Mouse (Mus musculus) MEL (cell line): ENCODE measurements at regions not wholly inside any gene's neighbourhood (a gene's known extent, or its start where the extent isn't known, plus 50 kb on each side); places are given as distances from the start of the nearest gene placed in this dataset.

Source experiments
- DNase-seq: peaks from one replicate; pipeline ENCODE4 v3.0.0; 2011; ENCODE audit warnings: low read depth, low spot score
- H3K27ac ChIP-seq: 2 replicates; pipeline ENCODE4 v1.5.1; 2012; ENCODE audit warnings: low read depth, mild to moderate bottlenecking, control low read depth, low read length, moderate library complexity; ENCODE audit not compliant: control insufficient read depth
- H3K27me3 ChIP-seq, 2 experiments: fragments of 150-350 bp in 1 of 2; sonication (generic) in 1 of 2; 2 replicates each; pipeline ENCODE4 v1.6.1; 2012; ENCODE audit warnings: low read length in 2 of 2, mild to moderate bottlenecking in 2 of 2, improper control_type of control experiment in 1 of 2, moderate library complexity in 1 of 2; ENCODE audit not compliant: insufficient read depth in 2 of 2, control insufficient read depth in 1 of 2
- H3K36me3 ChIP-seq, 2 experiments: 2 replicates each; pipeline ENCODE4 v1.6.1; 2012 to 2014; ENCODE audit warnings: low read length in 2 of 2, improper control_type of control experiment in 1 of 2, inconsistent platforms in 1 of 2, mild to moderate bottlenecking in 1 of 2; ENCODE audit not compliant: insufficient read depth in 2 of 2, control insufficient read depth in 1 of 2
- H3K4me1 ChIP-seq, 2 experiments: fragments of 150-350 bp in 1 of 2; sonication (generic) in 1 of 2; 2 replicates each; pipeline ENCODE4 v1.6.1; 2012; ENCODE audit warnings: low read length in 2 of 2, improper control_type of control experiment in 1 of 2, mild to moderate bottlenecking in 1 of 2; ENCODE audit not compliant: insufficient read depth in 2 of 2, control insufficient read depth in 1 of 2
- H3K4me3 ChIP-seq, 2 experiments: fragments of 150-350 bp in 1 of 2; sonication (generic) in 1 of 2; 2 replicates each; pipeline ENCODE4 v1.5.1; 2012; ENCODE audit warnings: low read depth in 2 of 2, low read length in 2 of 2, mild to moderate bottlenecking in 2 of 2, moderate library complexity in 2 of 2, control low read depth in 1 of 2, improper control_type of control experiment in 1 of 2; ENCODE audit not compliant: control insufficient read depth in 1 of 2, insufficient read depth in 1 of 2
- H3K79me2 ChIP-seq: 2 replicates; pipeline ENCODE4 v1.6.1; 2012; ENCODE audit warnings: mild to moderate bottlenecking, low read length, moderate library complexity; ENCODE audit not compliant: control insufficient read depth, poor library complexity, insufficient read depth
- H3K9ac ChIP-seq: 2 replicates; pipeline ENCODE4 v1.6.1; 2012; ENCODE audit warnings: low read depth, mild to moderate bottlenecking, control low read depth, low read length, moderate library complexity; ENCODE audit not compliant: control insufficient read depth, poor library complexity, severe bottlenecking
- H3K9me3 ChIP-seq: fragments of 150-350 bp; sonication (generic); replicated peaks from 2 replicates; pipeline ENCODE4 v1.6.1; 2012; ENCODE audit warnings: mild to moderate bottlenecking, low read length, improper control_type of control experiment, moderate library complexity; ENCODE audit not compliant: insufficient read depth
- BHLHE40 ChIP-seq: IDR thresholded peaks from 2 replicates; pipeline ENCODE4 v1.6.1; 2012; ENCODE audit warnings: low read depth, mild to moderate bottlenecking, inconsistent platforms, low read length, improper control_type of control experiment, borderline replicate concordance
- CHD1 ChIP-seq: IDR thresholded peaks from 2 replicates; pipeline ENCODE4 v1.6.1; 2012; ENCODE audit warnings: low read depth, mild to moderate bottlenecking, inconsistent platforms, low read length, improper control_type of control experiment
- CHD2 ChIP-seq: IDR thresholded peaks from 2 replicates; pipeline ENCODE4 v1.6.1; 2011; ENCODE audit warnings: low read length, improper control_type of control experiment
- CTCF ChIP-seq, 3 experiments: IDR thresholded peaks in 2 of 3; conservative IDR thresholded peaks in 1 of 3; 2 replicates each; pipeline ENCODE4 v1.5.1; 2011 to 2012; ENCODE audit warnings: low read length in 3 of 3, low read depth in 2 of 3, mild to moderate bottlenecking in 2 of 3, improper control_type of control experiment in 1 of 3, inconsistent platforms in 1 of 3, mixed read lengths in 1 of 3, moderate library complexity in 1 of 3; ENCODE audit not compliant: control insufficient read depth in 1 of 3, insufficient read depth in 1 of 3, poor library complexity in 1 of 3, severe bottlenecking in 1 of 3
- E2F4 ChIP-seq: IDR thresholded peaks from 2 replicates; pipeline ENCODE4 v1.6.1; 2011; ENCODE audit warnings: low read depth, low read length, improper control_type of control experiment, borderline replicate concordance
- ELF1 ChIP-seq: IDR thresholded peaks from 2 replicates; pipeline ENCODE4 v1.6.1; 2014; ENCODE audit warnings: low read depth, mild to moderate bottlenecking, inconsistent platforms, low read length, improper control_type of control experiment, moderate library complexity
- EP300 ChIP-seq, 2 experiments: IDR thresholded peaks; 2 replicates each; pipeline ENCODE4 v1.6.1; 2011; ENCODE audit warnings: improper control_type of control experiment in 2 of 2, low read length in 2 of 2, low read depth in 1 of 2, mild to moderate bottlenecking in 1 of 2
- ETS1 ChIP-seq: IDR thresholded peaks from 2 replicates; pipeline ENCODE4 v1.6.1; 2012; ENCODE audit warnings: low read depth, mild to moderate bottlenecking, inconsistent platforms, low read length, improper control_type of control experiment, moderate library complexity
- GATA1 ChIP-seq: IDR thresholded peaks from 2 replicates; pipeline ENCODE4 v1.6.1; 2011; ENCODE audit warnings: low read depth, low read length, improper control_type of control experiment
- JUND ChIP-seq: IDR thresholded peaks from 2 replicates; pipeline ENCODE4 v1.6.1; 2011; ENCODE audit warnings: low read depth, mild to moderate bottlenecking, improper control_type of control experiment, low read length
- KAT2A ChIP-seq: conservative IDR thresholded peaks from 2 replicates; pipeline ENCODE4 v1.6.1; 2012; ENCODE audit warnings: low read depth, low read length, improper control_type of control experiment, inconsistent platforms
- MAX ChIP-seq: IDR thresholded peaks from 2 replicates; pipeline ENCODE4 v1.6.1; 2011; ENCODE audit warnings: low read length, improper control_type of control experiment
- MAZ ChIP-seq: IDR thresholded peaks from 2 replicates; pipeline ENCODE4 v1.6.1; 2012; ENCODE audit warnings: low read depth, mild to moderate bottlenecking, inconsistent platforms, low read length, improper control_type of control experiment
- MEF2A ChIP-seq: IDR thresholded peaks from 2 replicates; pipeline ENCODE4 v1.6.1; 2014; ENCODE audit warnings: low read depth, mild to moderate bottlenecking, inconsistent platforms, low read length, improper control_type of control experiment; ENCODE audit not compliant: poor library complexity, insufficient replicate concordance, severe bottlenecking; ENCODE audit errors: extremely low read depth
- MXI1 ChIP-seq: IDR thresholded peaks from 2 replicates; pipeline ENCODE4 v1.6.1; 2011; ENCODE audit warnings: mild to moderate bottlenecking, low read depth, low read length, improper control_type of control experiment
- MYB ChIP-seq: IDR thresholded peaks from 2 replicates; pipeline ENCODE4 v1.6.1; 2011; ENCODE audit warnings: mild to moderate bottlenecking, low read depth, low read length, improper control_type of control experiment
- MYC ChIP-seq: IDR thresholded peaks from 2 replicates; pipeline ENCODE4 v1.6.1; 2011; ENCODE audit warnings: low read depth, mild to moderate bottlenecking, low read length, improper control_type of control experiment, moderate library complexity
- NELFE ChIP-seq: IDR thresholded peaks from 2 replicates; pipeline ENCODE4 v1.6.1; 2011; ENCODE audit warnings: low read depth, low read length, improper control_type of control experiment
- NRF1 ChIP-seq: IDR thresholded peaks from 2 replicates; pipeline ENCODE4 v1.6.1; 2014; ENCODE audit warnings: low read depth, mild to moderate bottlenecking, inconsistent platforms, low read length, improper control_type of control experiment, moderate library complexity; ENCODE audit not compliant: poor library complexity, insufficient read depth, severe bottlenecking
- POLR2AphosphoS2 ChIP-seq: IDR thresholded peaks from 2 replicates; pipeline ENCODE4 v1.6.1; 2011; ENCODE audit warnings: low read length, improper control_type of control experiment
- POLR2AphosphoS5 ChIP-seq: IDR thresholded peaks from 2 replicates; pipeline ENCODE4 v1.6.1; 2012; ENCODE audit warnings: low read depth, borderline replicate concordance, mild to moderate bottlenecking, inconsistent platforms, low read length, moderate library complexity, mixed read lengths
- SIN3A ChIP-seq: IDR thresholded peaks from 2 replicates; pipeline ENCODE4 v1.6.1; 2012; ENCODE audit warnings: low read length, improper control_type of control experiment, inconsistent platforms
- SMC3 ChIP-seq: IDR thresholded peaks from 2 replicates; pipeline ENCODE4 v1.6.1; 2011; ENCODE audit warnings: low read depth, low read length, improper control_type of control experiment
- TAL1 ChIP-seq: IDR thresholded peaks from 2 replicates; pipeline ENCODE4 v1.6.1; 2012; ENCODE audit warnings: mild to moderate bottlenecking, inconsistent platforms, low read length, moderate library complexity, mixed read lengths
- TBP ChIP-seq: IDR thresholded peaks from 2 replicates; pipeline ENCODE4 v1.8.0; 2011; ENCODE audit warnings: low read depth, low read length, improper control_type of control experiment
- USF1 ChIP-seq: IDR thresholded peaks from 2 replicates; pipeline ENCODE4 v1.6.1; 2014; ENCODE audit warnings: low read depth, mild to moderate bottlenecking, inconsistent platforms, low read length, improper control_type of control experiment, moderate library complexity
- USF2 ChIP-seq, 2 experiments: IDR thresholded peaks; 2 replicates each; pipeline ENCODE4 v1.6.1; 2011 to 2012; ENCODE audit warnings: improper control_type of control experiment in 2 of 2, low read length in 2 of 2, borderline replicate concordance in 1 of 2, inconsistent platforms in 1 of 2, low read depth in 1 of 2, mild to moderate bottlenecking in 1 of 2; ENCODE audit not compliant: insufficient read depth in 1 of 2
- ZNF384 ChIP-seq: IDR thresholded peaks from 2 replicates; pipeline ENCODE4 v1.6.1; 2012; ENCODE audit warnings: low read depth, mild to moderate bottlenecking, inconsistent platforms, low read length, improper control_type of control experiment

DNA sequence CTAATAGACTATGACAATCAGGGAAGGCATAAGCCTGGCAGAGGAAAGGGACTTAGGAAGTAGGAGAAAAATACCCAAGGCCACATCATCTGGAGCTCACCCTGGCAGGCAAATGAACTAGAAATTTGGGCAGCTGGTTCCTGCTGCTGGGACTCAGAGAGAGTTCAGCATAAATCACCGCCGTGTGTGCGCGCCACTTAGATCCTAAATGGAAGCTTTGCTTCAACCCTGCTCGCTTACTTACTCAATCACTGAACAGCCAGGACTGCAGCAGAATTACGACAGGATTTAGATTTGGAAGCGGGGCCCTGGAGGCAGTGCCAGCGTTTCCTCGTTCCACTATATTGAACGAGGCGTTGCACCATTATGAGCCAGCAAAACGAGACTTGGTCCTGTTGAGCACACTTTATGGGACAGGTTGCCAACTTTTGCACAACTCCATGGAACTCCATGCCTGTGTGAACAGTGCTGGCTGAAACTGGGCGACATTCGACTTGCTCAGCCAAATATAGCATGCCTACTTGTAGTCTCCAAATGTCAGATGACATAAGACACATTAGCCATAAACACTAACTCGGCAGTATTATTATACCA is 84.8 kb upstream of the Gnao1 start:
- no peaks in the 10 kb centered on the region for H3K79me2 ChIP-seq
- H3K9me3 ChIP-seq = no peaks in the 10 kb centered on the region
- no peaks in the 10 kb centered on the region for H3K36me3 ChIP-seq
- TF ChIP-seq NELFE (no peak), SIN3A (no peak), GATA1 (no peak), ZNF384 (no peak), SMC3 (no peak), BHLHE40 (no peak), MAX (no peak), POLR2AphosphoS2 (no peak), E2F4 (no peak), NRF1 (no peak), USF2 (IDR thresholded peaks at IDR 0.05; ENCODE audit: borderline replicate concordance in 1 of 2, insufficient read depth in 1 of 2, low read depth in 1 of 2, low read length in 2 of 2) (no peak), ELF1 (no peak), MYB (no peak), JUND (no peak), TBP (no peak), MXI1 (no peak), POLR2AphosphoS5 (no peak), MEF2A (no peak)
- TF ChIP-seq, all 39 proteins: peak for 0
- no peak overlapping the region for H3K9ac ChIP-seq
- no peaks in the 10 kb centered on the region for H3K27me3 ChIP-seq
- DNase-seq = no peak
- H3K4me3 ChIP-seq = no peak overlapping the region
- no peak overlapping the region for H3K27ac ChIP-seq
- no peaks in the 10 kb centered on the region for H3K4me1 ChIP-seq

DNA sequence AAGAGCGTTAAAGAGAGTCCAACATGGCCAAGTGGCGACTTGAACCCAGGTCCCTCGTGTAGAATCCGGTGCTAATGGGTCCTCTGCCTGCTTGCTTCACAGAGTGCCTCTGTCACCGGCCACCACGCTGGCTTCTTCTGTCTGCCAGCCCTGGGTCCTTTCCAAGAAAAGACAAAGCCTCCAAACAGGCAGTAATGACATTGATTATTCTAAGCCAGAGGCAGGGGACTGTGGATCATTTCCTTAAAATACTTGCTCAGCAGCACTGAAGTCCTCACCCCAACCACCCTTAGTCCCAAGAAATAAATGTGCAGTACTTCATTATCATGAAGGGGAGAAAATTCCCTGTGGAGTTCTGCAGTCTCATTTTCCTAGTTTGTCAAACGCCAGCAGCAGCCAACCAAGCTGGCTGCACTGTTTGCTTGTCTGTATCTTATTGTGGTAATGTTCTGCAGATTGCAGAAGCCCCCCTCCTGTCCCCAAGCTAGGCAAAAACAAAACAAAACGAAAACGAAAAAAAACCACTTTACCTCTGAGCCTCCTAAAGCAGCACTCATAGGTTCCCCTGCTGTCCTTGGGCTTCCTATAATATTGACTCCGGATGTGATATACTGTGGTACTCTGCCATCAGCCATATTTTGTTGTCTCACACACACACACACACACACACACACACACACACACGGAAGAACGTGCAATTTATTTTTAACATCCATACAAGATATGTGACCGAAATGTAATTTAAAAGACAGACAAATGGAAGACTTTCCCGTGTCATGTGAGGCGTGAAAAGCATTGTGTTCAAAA is 80.4 kb upstream of the Gnao1 start:
- no peak overlapping the region for H3K4me3 ChIP-seq
- no peaks in the 10 kb centered on the region for H3K9me3 ChIP-seq
- TF ChIP-seq KAT2A = no peak
- no peak for TF ChIP-seq MAZ
- TF ChIP-seq USF1 = no peak
- no peak for TF ChIP-seq MYB
- no peak for TF ChIP-seq CHD2
- no peak for TF ChIP-seq JUND
- no peak for TF ChIP-seq MEF2A
- no peak for TF ChIP-seq ETS1
- TF ChIP-seq EP300 (IDR thresholded peaks at IDR 0.05; ENCODE audit: low read depth in 1 of 2, low read length in 2 of 2) = no peak
- no peak for TF ChIP-seq MYC
- TF ChIP-seq CTCF (IDR thresholded peaks at IDR 0.05 in 2 of 3, conservative IDR thresholded peaks at IDR 0.05 in 1 of 3; ENCODE audit: control insufficient read depth in 1 of 3, insufficient read depth in 1 of 3, low read depth in 2 of 3, low read length in 3 of 3, poor library complexity in 1 of 3, severe bottlenecking in 1 of 3) = no peak
- no peak for TF ChIP-seq TAL1
- no peak for TF ChIP-seq CHD1
- DNase-seq = no peak
- H3K36me3 ChIP-seq = no peaks in the 10 kb centered on the region
- no peak overlapping the region for H3K9ac ChIP-seq
- H3K79me2 ChIP-seq = no peaks in the 10 kb centered on the region
- no peaks in the 10 kb centered on the region for H3K4me1 ChIP-seq
- H3K27me3 ChIP-seq = no peaks in the 10 kb centered on the region
- no peak overlapping the region for H3K27ac ChIP-seq
